Mouse (Mus musculus): Measurements from ENCODE around the gene Iqschfp.

Iqschfp gene

GRCm38 (mm10) chr3:68583031-68583693 lies 691.1 kb downstream of the Iqschfp start:
- no peak for DNase-seq

- DNase-seq: peak; percentile 86
Measured at GRCm38 (mm10) chr3:68583771-68584511, 691.9 kb downstream of the Iqschfp start.

DNA sequence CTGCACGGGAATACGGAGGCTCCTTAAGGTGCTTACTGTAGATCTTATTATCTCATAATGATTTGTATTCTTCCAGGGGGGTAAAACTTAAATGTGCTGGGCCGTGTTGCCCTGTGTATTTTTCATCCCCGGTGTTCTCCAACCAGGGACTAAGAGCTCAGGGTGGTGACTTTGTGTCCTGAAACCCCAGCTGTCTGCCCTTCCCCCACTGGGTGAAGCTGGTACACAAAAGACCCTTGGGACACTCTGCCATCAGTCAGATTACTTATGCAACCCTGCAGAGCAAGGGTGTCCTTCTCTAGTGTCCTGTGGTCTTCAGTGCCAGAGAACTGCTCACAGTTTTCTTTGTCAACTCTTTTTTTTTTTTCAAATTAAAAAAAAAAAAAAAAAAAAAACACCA lies 693.2 kb downstream of the Iqschfp start:
- peak; percentile 36 for DNase-seq

- no peak for DNase-seq
Measured at GRCm38 (mm10) chr3:68586646-68587064, 694.6 kb downstream of the Iqschfp start.

DNA sequence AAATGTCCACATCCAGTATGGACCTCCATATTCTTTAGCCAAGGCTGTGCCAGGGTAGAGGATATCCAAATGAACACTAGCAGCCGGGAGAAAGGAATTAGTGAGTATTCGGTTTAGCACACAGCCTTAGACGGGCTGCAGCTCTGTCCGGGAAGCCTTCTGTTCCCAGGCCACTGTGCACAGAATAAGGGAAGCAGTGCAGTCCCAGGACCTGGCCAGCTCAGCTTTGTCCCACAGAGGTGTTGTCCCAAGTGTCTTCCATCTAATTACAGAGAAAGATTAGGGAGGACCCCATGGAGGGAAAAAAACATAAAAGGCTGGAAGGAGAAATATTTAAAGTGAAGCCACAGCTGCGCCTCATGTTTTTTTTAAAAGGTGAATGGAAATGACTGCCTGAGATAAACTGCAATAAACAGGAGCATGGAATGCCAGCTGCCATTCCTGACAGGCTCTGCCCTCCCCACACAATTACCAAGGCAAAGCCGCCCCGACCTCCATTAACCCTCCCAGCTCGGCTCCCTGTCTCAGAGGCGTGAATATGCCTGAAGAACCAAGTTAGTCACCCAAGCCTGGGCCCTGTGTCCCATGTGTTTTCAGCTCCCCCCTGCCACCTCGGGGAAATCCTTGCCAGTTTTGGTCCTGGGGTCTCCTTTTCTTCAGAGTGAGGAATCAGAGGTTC lies 695.7 kb downstream of the Iqschfp start:
- no peak for DNase-seq

GRCm38 (mm10) chr3:68589220-68589840 lies 697.3 kb downstream of the Iqschfp start:
- DNase-seq: no peak

DNA sequence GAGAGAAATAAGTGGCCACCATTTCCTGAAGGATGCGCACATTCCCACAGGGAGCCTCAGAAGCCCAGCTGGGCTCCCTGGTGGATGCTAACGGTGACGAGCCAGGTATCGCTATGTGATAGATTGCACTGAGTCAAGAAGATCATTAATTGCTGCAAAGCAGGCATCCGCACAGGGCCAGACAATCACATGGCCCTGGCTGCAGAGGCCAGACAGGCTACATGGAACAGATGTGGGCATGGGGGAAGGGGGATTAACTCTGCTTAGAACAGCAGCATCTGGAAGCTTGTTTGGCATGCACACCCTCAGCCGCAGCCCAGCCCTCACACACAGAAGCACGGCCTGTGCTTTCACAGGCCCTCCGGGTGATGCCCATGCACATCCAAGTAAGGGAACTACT lies 698.4 kb downstream of the Iqschfp start:
- peak; percentile 14 for DNase-seq

DNA sequence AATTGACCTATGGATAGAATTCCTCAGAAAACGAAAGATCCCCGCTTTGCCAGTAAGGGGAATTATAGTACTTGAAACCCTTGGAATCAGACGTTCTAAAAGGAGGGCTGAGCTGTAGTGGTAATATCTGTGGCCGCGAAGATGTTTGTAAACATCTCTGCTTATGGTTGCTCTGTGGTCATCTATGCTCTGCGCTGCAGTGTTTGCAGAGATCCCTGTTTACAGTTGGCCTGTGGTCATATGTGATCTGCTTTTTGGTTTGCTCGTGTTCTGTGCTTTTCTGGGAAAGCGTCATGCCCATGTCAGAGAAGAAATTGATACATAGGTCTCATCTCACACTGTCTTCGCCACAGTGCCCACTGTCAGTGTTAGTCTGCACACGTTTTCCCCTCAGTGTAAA lies 700.5 kb downstream of the Iqschfp start:
- DNase-seq: no peak

DNA sequence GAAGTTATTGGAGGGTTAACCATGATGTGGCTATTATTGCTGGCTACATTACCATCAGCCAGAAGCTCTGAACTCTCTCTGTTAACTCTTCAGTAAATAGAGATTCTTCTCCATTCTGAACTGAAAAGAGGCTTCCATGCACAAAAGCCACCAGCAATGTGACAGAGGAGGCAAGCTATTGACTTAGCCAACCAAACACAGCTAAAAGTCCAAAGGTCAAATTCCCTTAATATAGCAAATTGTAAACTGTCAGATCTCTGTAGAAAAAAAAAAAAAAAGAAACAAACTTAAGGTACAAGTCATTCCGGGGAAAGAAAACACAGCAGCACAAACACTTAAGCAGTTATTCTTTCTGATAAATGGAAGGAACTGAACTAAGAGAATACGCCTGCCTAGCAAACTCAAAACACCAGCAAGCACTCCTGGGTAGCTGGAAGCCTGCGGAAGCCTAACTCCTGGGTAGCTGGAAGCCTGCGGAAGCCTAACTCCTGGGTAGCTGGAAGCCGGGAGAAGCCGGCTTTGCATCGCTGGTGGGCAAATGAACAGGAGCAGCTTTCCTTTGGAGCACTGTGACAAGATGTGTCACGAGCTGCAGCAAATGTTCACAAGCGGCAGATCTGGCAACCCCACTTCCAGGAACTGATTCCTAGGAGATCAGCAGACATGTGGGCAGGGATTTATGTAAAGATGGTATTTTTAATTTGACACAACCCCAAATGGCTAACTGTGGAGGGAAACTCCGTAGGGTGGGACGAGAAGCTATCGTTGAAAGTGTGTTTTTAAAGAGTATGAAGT lies 701.2 kb downstream of the Iqschfp start:
- DNase-seq: no peak

- no peak for DNase-seq
Measured at GRCm38 (mm10) chr3:68595316-68595925, 703.4 kb downstream of the Iqschfp start.

DNA sequence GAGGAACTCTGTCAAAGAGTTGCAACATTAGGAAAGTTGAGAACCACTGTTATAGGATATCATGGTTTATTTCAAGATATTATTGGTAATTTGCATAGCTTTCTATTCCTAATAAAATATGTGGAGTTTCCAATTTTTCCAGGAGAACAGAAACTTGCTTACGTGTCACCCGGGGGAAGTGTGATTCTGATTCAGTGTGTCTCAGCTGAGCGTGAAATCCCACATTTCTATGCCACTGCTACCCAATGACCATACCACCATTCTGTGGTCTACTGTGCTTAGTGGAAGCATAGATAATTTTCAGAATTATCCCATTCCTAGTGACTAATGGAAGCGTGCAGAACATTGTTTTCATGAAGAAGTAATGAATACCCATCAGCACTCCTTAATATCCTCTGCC lies 704.9 kb downstream of the Iqschfp start:
- no peak for DNase-seq

GRCm38 (mm10) chr3:68602891-68603290 lies 710.9 kb downstream of the Iqschfp start:
- DNase-seq: no peak

DNA sequence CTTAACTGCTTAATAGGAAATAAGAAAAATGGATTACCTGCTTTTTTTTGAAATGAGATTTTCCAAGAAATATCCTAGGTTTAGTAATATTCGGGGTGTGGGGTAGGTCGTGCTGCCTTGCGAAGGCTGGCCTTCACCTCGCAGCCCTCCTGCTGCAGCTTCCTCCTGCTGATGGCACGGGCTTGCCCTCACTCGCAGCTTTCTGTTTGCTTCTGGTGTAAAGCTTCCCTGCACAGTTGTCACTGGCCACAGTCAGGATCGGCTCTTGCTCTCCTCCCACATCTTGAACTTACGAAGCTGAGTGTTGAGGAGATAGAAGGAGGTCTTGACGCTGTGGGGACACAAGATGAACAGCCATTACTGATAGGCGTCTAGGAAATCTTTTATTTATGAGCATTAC lies 712.4 kb downstream of the Iqschfp start:
- DNase-seq: no peak

- DNase-seq: no peak
Measured at GRCm38 (mm10) chr3:68604962-68605361, 712.9 kb downstream of the Iqschfp start.

DNA sequence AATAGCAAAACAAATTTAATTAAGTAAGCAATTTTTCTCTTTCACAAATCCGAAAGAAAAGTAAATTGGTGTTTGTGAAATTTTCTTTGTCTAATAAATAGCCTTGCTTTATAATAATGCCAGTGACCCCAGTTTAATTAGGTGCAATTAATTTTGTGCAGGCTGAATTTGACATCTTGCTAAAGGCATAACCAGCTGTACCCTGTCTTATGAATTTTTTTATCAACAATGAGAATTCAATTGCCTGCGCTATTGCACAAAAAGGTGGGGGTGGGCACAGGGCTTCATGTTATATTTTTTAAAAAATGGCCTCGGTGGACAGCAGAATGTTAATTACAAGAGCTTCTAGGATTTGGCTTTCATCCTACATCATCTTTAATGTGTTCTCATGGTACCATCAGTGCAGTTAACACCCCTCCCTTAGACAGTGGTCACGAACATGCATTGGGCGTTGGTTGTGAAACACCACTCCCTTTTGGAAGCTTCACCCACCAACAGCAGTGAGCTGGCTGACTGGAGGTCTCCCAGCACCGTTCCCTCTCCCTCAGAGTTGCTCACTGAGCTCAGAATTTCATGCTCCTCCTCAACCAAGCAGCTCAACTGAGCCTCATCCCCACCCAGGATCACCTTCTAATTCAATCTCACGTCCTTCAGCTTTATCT lies 714.0 kb downstream of the Iqschfp start:
- no peak for DNase-seq

DNA sequence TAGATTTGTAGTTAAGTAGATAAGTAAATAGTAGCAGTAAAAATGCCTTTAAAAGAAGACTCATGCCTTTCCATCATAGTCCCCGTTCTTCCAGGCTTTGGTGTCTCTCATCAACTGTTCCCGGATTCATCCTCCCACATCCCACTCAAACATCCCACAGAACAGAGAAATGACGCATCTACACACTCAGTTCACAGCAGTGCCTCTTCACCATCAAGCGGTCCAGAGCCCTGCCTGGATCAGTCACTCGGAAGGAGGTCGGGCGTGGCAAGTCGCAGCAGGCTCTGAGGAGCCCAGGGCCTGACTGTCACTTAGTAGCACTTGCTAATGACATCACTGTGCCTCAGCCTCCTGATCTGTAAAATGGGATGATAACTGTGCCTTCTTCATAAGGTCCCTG lies 714.7 kb downstream of the Iqschfp start:
- no peak for DNase-seq

DNA sequence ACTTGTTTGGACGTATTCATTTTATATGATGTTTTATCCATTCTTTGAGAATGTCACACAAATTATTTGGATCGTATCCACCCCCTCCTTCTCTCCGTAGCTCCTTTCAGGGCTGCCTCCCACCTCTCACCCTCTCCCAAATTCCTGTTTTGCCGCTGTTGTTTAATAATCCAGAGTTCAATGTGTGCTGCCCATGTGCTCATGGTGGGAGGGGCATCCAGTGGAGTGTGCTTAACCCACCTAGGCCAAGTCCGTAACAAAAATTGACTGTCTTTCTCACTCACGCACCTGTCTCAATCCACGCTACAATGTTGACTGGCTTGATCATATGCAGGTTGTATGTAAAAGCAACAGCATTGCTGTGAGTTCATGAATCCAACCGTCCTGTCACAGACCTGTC lies 715.3 kb downstream of the Iqschfp start:
- no peak for DNase-seq

GRCm38 (mm10) chr3:68608848-68609497 lies 716.9 kb downstream of the Iqschfp start:
- DNase-seq: peak; percentile 59

- no peak for DNase-seq
Measured at GRCm38 (mm10) chr3:68610011-68610410, 718.0 kb downstream of the Iqschfp start.

DNA sequence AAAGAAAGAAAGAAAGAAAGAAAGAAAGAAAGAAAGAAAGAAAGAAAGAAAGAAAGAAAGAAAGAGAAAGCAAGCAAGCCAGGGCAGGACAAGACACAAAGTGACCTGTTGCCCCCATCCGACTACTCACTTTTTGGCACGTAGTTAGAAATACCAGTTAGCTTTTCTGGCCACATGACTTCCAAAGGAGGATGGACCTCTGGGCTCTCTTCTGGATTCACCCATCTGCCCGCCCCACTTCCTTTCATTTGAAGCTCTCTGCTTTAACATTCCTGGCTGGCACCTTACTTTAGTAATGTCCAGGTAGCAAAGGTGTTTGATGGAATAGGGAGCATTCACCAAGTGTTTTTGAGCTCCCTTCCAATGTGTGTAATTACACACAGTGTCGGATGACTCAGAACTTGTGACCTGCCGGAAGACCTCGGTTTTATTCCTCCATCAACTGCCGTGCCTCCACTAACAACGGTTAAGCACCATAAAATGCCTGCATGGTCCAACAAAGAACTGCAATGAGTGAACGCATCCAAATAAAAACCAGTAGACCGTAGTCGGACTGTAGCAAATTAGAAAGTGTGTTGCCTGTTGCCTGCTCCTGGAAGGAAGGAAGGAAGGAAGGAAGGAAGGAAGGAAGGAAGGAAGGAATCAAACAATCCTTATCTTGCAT lies 718.7 kb downstream of the Iqschfp start:
- DNase-seq: no peak

All from cerebellum, adult 8-10 months (tissue).